Mouse (Mus musculus) intestine, embryonic 14.5 days (tissue): ENCODE results near the gene Med19. TPM values are rescaled to one million over a fixed set of nuclear protein-coding genes. Genes with fewer than 3 reads are reported as not detected.
A peak's percentile ranks its signal among the peaks of the same experiment; 100 is the strongest.

Experiments used
- ATAC-seq: fragments of 200-750 bp; cut with Nextera tagmentation; replicated peaks from 2 replicates; pipeline ENCODE4 v1.8.0; 2017; ENCODE audit warnings: low read depth, moderate number of reproducible peaks, moderate TSS enrichment, moderate library complexity; ENCODE audit not compliant: low FRiP score, low TSS enrichment
- DNase-seq: peaks from one replicate; pipeline ENCODE4 v3.0.0-alpha.2; 2018; ENCODE audit warnings: low spot score
- H3K27ac ChIP-seq: fragments of 300-500 bp; sonication (generic); 2 replicates; pipeline ENCODE4 v1.5.1; 2014; ENCODE audit warnings: low read depth, mild to moderate bottlenecking, control low read depth
- H3K27me3 ChIP-seq: fragments of 300-500 bp; sonication (generic); replicated peaks from 2 replicates; pipeline ENCODE4 v1.6.1; 2014; ENCODE audit warnings: low read length, control low read depth; ENCODE audit not compliant: control insufficient read depth, insufficient read depth
- H3K36me3 ChIP-seq: fragments of 300-500 bp; sonication (generic); 2 replicates; pipeline ENCODE4 v1.6.1; 2014; ENCODE audit warnings: low read length, control low read depth; ENCODE audit not compliant: control insufficient read depth, insufficient read depth
- H3K4me1 ChIP-seq: fragments of 300-500 bp; sonication (generic); replicated peaks from 2 replicates; pipeline ENCODE4 v1.6.1; 2014; ENCODE audit warnings: low read length, control low read depth, mixed read lengths; ENCODE audit not compliant: control insufficient read depth, insufficient read depth
- H3K4me2 ChIP-seq: fragments of 300-500 bp; sonication (generic); 2 replicates; pipeline ENCODE4 v1.6.1; 2014; ENCODE audit warnings: low read length
- H3K4me3 ChIP-seq: fragments of 300-500 bp; sonication (generic); 2 replicates; pipeline ENCODE4 v1.5.1; 2014; ENCODE audit warnings: low read depth, low read length, control low read depth, mixed read lengths
- H3K9ac ChIP-seq: fragments of 300-500 bp; sonication (generic); 2 replicates; pipeline ENCODE4 v1.6.1; 2014; ENCODE audit warnings: mild to moderate bottlenecking, low read length
- H3K9me3 ChIP-seq: fragments of 300-500 bp; sonication (generic); 2 replicates; pipeline ENCODE4 v1.6.1; 2016; ENCODE audit warnings: low read length, control low read depth; ENCODE audit not compliant: control insufficient read depth
- WGBS: fragments of 180-500 bp; shearing (Covaris S2); extraction: QIAGEN DNeasy Blood & Tissue Kit; methylation state at CpG from one replicate; pipeline ENCODE4 v1.1.7; 2014; 5-methylcytosine and 5-hydroxymethylcytosine counted together
- polyA plus RNA-seq: library from polyadenylated mRNA; unstranded; fragments of >200 nt; fragmentation: Nextera tagmentation; extraction: Ambion mirVana; gene quantifications from 2 replicates; pipeline ENCODE4 v1.2.1, GENCODE M21; 2014

Gene Med19
- polyA plus RNA-seq, 1 experiment from 2014 or later: 39.5 TPM

DNA sequence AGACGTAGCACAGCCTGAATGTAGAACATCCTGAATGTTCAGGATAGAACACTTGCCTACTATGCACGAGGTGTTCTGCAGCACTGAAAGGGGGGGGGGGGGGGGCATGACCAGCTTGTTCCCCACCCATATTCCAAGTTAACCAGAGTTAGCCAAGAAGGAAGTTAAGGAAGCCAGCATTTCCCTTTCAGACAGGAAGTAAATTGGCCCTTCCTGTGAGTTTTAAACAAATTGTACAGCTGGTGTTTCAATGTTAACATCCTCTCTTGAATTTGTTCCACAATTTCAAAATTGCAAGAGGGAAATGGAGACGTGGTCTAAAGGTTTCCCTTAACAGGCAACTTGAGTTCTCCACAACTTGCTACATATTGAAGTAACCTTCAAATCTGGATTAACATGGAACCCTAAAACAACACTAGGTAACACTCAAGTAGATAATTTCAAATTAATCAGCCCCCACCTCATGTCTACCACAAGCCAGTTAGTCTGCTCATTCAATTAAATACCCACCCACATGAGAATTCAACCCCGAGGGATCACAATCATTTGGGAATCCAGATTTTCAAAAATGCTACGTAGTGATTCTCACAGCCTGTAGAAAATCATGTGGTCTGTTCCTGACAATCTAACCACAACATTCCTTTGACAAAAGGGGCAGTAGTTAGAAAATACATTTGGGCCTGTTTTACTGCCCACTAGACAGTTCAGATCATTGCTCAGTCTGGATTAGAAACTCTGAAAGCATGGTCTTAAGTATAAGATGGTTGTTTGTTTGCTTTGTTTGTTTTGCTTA is 39.6 kb upstream of the Med19 start:
- H3K4me3 ChIP-seq: no peak overlapping the region
- DNase-seq (no peak), ATAC-seq (no peak)
- H3K9me3 ChIP-seq: no peaks in the 10 kb centered on the region
- H3K27me3 ChIP-seq: no peaks in the 10 kb centered on the region
- 37% methylated on average over 5 of the region's 5 CpGs for WGBS
- peak overlapping the region; percentile 55; the same call in 1 of the 2 replicates for H3K4me2 ChIP-seq
- H3K36me3 ChIP-seq: peaks cover 2% of the 10 kb centered on the region; the same call in 1 of the 2 replicates
- H3K4me1 ChIP-seq: peaks cover 61% of the 10 kb centered on the region
- peak overlapping the region; percentile 98; the same call in 1 of the 2 replicates for H3K27ac ChIP-seq
- no peak overlapping the region for H3K9ac ChIP-seq

DNA sequence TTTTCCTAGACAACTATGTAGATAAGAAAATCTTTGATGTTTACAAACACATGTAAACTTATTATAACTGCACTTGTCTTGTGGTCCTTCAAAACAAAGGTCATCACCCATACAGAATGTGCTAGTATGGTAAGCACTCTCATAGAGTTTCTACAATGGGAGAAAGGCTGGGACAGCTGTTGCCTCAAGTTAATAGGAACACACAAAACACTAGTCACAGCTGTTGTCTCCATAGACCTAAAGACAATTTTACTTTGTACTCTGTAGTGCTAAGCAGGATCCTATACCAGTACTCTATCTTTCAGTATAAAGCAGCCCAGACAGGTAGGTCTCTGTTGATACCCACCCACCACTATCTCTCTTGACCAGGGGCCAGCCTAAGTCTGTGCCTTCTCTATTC is 37.4 kb upstream of the Med19 start:
- no peaks in the 10 kb centered on the region for H3K27me3 ChIP-seq
- no peak overlapping the region for H3K4me2 ChIP-seq
- H3K9me3 ChIP-seq: no peaks in the 10 kb centered on the region
- DNase-seq (no peak), ATAC-seq (no peak)
- no peak overlapping the region for H3K9ac ChIP-seq
- peaks cover 42% of the 10 kb centered on the region for H3K4me1 ChIP-seq
- H3K36me3 ChIP-seq: peaks cover 2% of the 10 kb centered on the region; the same call in 1 of the 2 replicates
- H3K27ac ChIP-seq: no peak overlapping the region
- no peak overlapping the region for H3K4me3 ChIP-seq

DNA sequence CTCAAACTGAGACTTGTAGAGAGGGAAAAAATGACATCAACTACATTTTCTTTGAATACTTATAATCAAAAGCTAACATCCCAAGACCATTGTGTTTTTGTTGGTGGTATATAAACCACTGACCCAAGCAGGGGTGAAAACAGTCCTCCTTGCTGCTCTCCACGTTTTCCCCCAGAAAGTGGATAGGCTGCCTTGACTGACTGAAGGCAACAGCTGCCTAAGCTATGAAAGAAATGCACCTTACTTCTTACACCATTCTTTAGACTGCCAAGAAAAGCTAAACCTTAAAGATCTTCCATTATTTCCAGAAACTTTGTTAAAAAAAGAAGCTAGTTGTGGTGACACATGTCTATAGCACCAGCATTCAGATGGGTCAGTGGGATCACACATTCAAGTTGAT is 32.1 kb upstream of the Med19 start:
- Histone ChIP-seq H3K36me3 (0 out of 2 replicates have a peak, but pooled peaks cover 5% of the 10 kb centered on the region), H3K27ac (no peak overlapping the region), H3K4me2 (no peak overlapping the region), H3K4me1 (peaks cover 14% of the 10 kb centered on the region; the same call in 1 of the 2 replicates), H3K27me3 (no peaks in the 10 kb centered on the region), H3K9ac (no peak overlapping the region), H3K9me3 (no peaks in the 10 kb centered on the region), H3K4me3 (no peak overlapping the region)
- 71% methylated on average over 1 of the region's 1 CpGs for WGBS
- ATAC-seq: no peak
- no peak for DNase-seq

DNA sequence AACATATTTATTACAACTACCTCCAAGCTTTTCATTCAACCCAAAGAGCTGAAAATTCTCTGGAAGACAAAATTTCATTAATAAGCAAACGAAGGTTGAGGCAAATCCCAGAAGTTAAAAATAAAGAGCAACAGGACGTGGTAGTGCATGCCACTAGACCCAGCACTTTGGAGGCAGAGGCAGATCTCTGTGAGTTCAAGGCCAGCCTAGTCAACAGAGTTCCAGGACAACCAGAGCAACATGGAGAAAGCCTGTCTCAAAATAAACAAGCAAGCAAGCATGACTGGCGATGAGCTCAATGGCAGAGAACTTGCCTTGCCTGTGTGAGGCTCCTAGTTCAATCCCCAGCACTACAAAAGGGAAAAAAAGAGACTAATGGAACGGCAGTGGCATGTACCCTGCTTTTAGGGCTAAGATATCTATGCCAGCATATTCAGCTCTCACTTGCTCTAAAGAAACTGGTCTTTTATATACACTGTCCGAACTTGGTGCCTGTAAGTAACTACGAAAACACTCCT is 31.1 kb upstream of the Med19 start:
- ATAC-seq (no peak), DNase-seq (no peak)
- H3K36me3 ChIP-seq: 0 out of 2 replicates have a peak, but pooled peaks cover 3% of the 10 kb centered on the region
- WGBS: 93% methylated on average over 6 of the region's 6 CpGs
- H3K4me2 ChIP-seq: peak overlapping the region; percentile 73
- H3K27ac ChIP-seq: no peak overlapping the region
- H3K9me3 ChIP-seq: no peaks in the 10 kb centered on the region
- peaks cover 14% of the 10 kb centered on the region; the same call in 1 of the 2 replicates for H3K4me1 ChIP-seq
- H3K9ac ChIP-seq: no peak overlapping the region
- H3K27me3 ChIP-seq: no peaks in the 10 kb centered on the region
- peak overlapping the region; percentile 88; the same call in 1 of the 2 replicates for H3K4me3 ChIP-seq

DNA sequence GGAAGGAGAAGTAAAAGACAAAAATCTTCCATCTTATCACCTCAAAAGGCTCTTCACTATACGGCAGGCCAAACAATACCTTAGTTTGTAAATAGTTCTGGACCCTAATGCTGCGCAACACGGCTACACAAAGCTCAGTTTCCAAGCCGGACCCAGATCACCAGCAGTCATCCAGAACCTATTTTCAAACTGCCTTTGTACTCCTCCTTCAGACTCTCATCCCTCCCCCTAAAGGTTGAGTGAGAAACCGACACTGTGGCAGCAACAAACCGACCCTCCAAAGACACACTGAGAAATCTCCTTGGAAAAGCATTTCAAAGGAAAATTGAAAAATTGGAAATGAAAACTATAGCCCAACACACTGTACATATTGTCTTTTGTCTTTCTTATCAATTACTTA is 29.8 kb upstream of the Med19 start:
- Histone ChIP-seq H3K36me3 (0 out of 2 replicates have a peak, but pooled peaks cover 3% of the 10 kb centered on the region), H3K4me2 (peak overlapping the region; percentile 73), H3K4me1 (peaks cover 11% of the 10 kb centered on the region; the same call in 1 of the 2 replicates), H3K9ac (peak overlapping the region; percentile 96), H3K4me3 (peak overlapping the region; percentile 88), H3K27me3 (no peaks in the 10 kb centered on the region), H3K27ac (no peak overlapping the region), H3K9me3 (no peaks in the 10 kb centered on the region)
- no peak for DNase-seq
- no peak for ATAC-seq
- WGBS: 25% methylated on average over 6 of the region's 6 CpGs

DNA sequence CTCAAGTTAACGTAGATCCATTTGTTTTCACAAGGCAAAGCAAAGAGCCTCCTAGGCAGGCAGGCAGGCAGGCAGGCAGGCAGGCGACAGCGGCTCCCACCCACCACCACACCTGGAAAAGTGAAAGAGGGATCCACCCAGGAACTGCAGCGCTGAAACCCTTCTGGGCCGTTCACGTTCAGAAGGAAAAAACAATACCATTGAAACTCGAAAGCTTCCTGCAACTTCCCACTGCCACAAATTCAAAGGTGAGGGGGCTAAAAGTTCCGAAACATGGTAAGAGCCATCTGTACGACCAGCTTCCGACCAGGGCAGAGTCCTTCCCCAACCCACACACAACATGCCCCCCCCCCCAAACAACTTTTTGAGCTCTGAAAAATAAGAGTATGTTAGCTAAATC is 28.5 kb upstream of the Med19 start:
- ATAC-seq: no peak
- H3K9me3 ChIP-seq: no peaks in the 10 kb centered on the region
- peak overlapping the region; percentile 88 for H3K4me3 ChIP-seq
- 0 out of 2 replicates have a peak, but pooled peaks cover 3% of the 10 kb centered on the region for H3K36me3 ChIP-seq
- peak overlapping the region; percentile 96 for H3K9ac ChIP-seq
- DNase-seq: peak; percentile 80
- no peaks in the 10 kb centered on the region for H3K27me3 ChIP-seq
- H3K4me1 ChIP-seq: peaks cover 7% of the 10 kb centered on the region; the same call in 1 of the 2 replicates
- peak overlapping the region; percentile 73 for H3K4me2 ChIP-seq
- peak overlapping the region; percentile 96 for H3K27ac ChIP-seq
- WGBS: 0% methylated on average over 10 of the region's 10 CpGs

DNA sequence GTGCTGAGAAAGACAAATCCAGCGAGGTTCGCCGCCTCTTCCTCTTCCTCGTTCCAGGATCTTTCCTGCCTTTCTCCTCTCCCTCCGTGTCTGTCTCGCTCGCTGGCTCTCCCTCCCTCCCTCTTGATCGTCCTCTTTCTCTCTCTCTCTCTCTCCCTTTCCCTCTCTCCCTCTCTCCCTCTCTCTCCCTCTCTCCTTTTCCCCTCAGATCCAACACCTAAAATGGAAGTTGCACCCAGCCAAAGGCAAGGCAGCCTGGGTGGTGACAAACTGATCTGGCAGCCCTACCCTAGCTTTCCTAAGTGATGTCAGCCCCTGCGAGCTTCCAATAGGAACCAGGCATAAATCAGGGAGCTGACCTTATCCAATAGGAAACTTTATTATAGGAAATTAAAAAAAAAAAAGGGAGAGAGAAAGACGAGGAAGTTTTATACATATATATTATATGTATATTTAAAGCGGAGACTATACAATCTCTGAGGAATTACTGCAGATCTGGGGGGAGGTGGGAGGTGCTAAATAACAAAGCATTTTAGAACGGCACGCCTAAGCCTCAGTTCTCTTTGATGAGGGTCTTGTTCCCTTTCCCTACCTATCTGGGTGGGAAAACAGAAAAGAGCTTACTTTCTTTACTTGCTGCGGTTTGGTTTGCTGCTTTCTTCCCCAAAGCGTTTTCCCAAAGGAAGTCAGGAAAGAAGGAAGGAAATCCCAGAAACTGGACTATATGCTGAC is 27.6 kb upstream of the Med19 start, which contains the start of gene Ctnnd1:
Gene Ctnnd1, minus strand, starts transcription at position 302 of the 732 bp plus-strand sequence.
- WGBS: under 1% methylated on average over 15 of the region's 15 CpGs
- Histone ChIP-seq H3K9ac (peak within 1 kb of the TSS; percentile 96), H3K27ac (peak within 1 kb of the TSS; percentile 96), H3K27me3 (no peaks in the 10 kb centered on the region), H3K4me3 (peak within 1 kb of the TSS; percentile 88), H3K36me3 (0 out of 2 replicates have a peak, but pooled peaks cover 3% of the 10 kb centered on the region), H3K4me2 (peak within 1 kb of the TSS; percentile 73), H3K9me3 (no peaks in the 10 kb centered on the region), H3K4me1 (peaks cover 7% of the 10 kb centered on the region; the same call in 1 of the 2 replicates)
- DNase-seq: peak; percentile 88
- peak; percentile 97 for ATAC-seq

DNA sequence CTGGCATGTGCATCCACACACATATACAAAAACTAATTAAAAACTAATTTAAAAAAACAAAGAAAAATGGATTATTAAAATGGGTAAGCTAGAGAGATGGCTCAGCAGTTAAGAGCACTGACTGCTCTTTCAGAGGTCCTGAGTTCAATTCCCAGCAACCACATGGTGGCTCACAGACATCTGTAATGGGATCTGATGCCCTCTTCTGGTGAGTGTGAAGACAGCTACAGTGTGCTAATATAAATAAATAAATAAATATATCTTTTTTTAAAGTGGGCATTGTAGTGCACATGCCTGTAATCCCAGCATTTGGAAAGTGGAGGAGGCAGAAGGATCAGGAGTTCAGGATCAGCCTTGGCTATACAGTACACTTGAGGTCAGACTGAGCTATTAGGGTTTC is 24.8 kb upstream of the Med19 start:
- Histone ChIP-seq H3K4me1 (no peaks in the 10 kb centered on the region), H3K4me2 (no peak overlapping the region), H3K27ac (no peak overlapping the region), H3K9me3 (no peaks in the 10 kb centered on the region), H3K36me3 (no peaks in the 10 kb centered on the region), H3K27me3 (no peaks in the 10 kb centered on the region), H3K4me3 (no peak overlapping the region), H3K9ac (no peak overlapping the region)
- ATAC-seq (no peak), DNase-seq (no peak)
